Mouse (Mus musculus): Measurements from ENCODE around the gene Pcdh15. TPM values are rescaled to one million over a fixed set of nuclear protein-coding genes. Genes with fewer than 3 reads are reported as not detected.

The Pcdh15 gene
- polyA plus RNA-seq, 1 experiment from 2014 or later = 2.9 TPM

DNA sequence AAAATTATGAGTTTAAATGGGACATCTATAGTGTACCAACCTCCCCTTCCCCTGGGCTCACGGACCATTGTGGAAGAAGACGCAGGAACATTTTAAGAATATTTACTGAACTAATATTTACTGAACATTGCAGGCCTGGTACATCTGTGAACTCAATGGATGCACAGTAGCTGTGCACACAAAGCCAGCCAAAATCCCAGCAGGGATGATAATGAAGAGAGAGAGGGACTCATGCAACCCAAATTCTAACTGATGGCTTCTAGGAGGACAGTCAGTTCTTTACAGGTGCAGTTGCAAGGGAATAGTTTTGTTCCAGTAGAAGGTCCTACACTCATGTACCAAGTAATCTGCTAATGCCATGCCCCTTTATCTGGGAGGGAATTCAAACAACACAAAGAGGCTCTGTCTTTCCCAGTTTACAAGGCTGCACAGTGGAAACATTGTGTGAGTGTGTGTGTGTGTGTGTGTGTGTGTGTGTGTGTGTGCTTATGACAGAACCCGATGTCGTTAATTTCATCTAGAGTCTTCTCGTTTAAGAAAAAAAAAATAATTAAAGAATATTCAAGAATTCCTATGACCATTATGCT, 475.7 kb downstream of the Pcdh15 start:
- H3K4me2 ChIP-seq (replicated peaks) = no peak overlapping the region
- WGBS = 87% methylated on average over 5 of the region's 5 CpGs
- no peak overlapping the region for H3K27ac ChIP-seq (replicated peaks)
- no peak overlapping the region for H3K4me3 ChIP-seq (replicated peaks)
- no peaks in the 10 kb centered on the region for H3K36me3 ChIP-seq
- H3K9ac ChIP-seq = no peak overlapping the region
- no peaks in the 10 kb centered on the region for H3K27me3 ChIP-seq
- no peaks in the 10 kb centered on the region for H3K9me3 ChIP-seq (replicated peaks)
- H3K4me1 ChIP-seq = no peaks in the 10 kb centered on the region
- no peak for ATAC-seq (ENCODE audit: insufficient number of reproducible peaks, low FRiP score, low TSS enrichment, low read depth)

DNA sequence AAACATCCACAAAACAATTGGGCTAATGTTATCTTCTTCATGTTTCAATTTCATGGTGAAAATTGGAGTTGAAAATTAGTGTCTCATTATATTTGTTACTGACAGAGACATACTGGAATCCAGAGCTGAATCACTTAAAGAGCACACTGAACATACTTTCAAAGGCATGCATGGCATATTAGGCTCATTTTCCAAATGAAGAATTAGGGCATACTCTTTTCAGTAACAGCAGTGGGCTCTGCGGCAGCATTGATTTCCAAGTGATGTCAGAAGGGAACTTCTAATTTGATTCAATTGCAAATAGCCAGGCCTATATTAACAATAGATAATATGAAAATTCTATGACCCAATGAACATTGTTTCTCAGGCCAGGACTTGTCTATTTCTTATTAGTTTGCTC, 568.4 kb downstream of the Pcdh15 start:
- 72% methylated on average over 1 of the region's 1 CpGs for WGBS
- no peak for ATAC-seq (ENCODE audit: insufficient number of reproducible peaks, low FRiP score, low TSS enrichment, low read depth)
- Histone ChIP-seq H3K36me3 (no peaks in the 10 kb centered on the region), H3K4me3 (replicated peaks) (no peak overlapping the region), H3K4me2 (replicated peaks) (no peak overlapping the region), H3K9me3 (replicated peaks) (no peaks in the 10 kb centered on the region), H3K4me1 (no peaks in the 10 kb centered on the region), H3K9ac (no peak overlapping the region), H3K27me3 (no peaks in the 10 kb centered on the region), H3K27ac (replicated peaks) (no peak overlapping the region)

GRCm38 (mm10) chr10:73700519-73701286, 601.6 kb downstream of the Pcdh15 start:
- Histone ChIP-seq H3K9me3 (replicated peaks) (no peaks in the 10 kb centered on the region), H3K27me3 (no peaks in the 10 kb centered on the region), H3K4me3 (replicated peaks) (no peak overlapping the region), H3K4me2 (replicated peaks) (no peak overlapping the region), H3K9ac (no peak overlapping the region), H3K4me1 (no peaks in the 10 kb centered on the region), H3K36me3 (no peaks in the 10 kb centered on the region), H3K27ac (replicated peaks) (no peak overlapping the region)
- no peak for ATAC-seq (ENCODE audit: insufficient number of reproducible peaks, low FRiP score, low TSS enrichment, low read depth)
- 23% methylated on average over 5 of the region's 5 CpGs for WGBS

DNA sequence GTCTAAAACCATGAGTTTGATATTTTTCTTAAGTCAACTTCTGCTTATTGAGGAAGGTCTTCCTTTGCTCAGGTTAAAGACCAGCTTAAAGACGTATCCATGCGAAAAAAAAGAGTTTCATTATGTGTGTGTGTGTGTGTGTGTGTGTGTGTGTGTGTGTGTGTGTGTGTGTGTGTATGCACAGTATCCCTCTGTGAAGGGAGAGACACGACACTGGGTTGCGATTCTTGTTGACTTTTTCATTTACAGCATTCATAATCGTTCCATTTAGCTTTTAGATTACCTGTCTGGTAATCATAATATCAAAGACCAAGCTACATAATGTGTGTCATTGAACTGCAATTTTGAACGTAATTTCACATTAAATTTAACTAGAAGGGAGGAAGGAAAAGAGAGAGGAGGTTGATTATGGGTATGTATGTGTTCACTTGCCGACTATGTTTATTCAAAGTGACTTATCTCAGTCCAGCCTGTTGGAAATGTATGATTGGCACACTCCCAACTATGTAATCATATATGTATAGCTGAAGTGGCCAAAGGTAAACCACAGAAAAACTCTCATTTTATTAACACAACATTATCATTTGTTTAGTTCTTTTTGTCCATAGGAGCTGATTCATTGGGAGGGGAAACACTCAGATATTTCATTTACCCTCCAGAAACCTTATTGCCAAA, 626.6 kb downstream of the Pcdh15 start:
- Histone ChIP-seq H3K9ac (no peak overlapping the region), H3K36me3 (no peaks in the 10 kb centered on the region), H3K27ac (replicated peaks) (no peak overlapping the region), H3K4me2 (replicated peaks) (no peak overlapping the region), H3K4me1 (no peaks in the 10 kb centered on the region), H3K9me3 (replicated peaks) (no peaks in the 10 kb centered on the region), H3K4me3 (replicated peaks) (no peak overlapping the region), H3K27me3 (no peaks in the 10 kb centered on the region)
- no peak for ATAC-seq (ENCODE audit: insufficient number of reproducible peaks, low FRiP score, low TSS enrichment, low read depth)
- 75% methylated on average over 7 of the region's 7 CpGs for WGBS

GRCm38 (mm10) chr10:73733246-73733645, 634.1 kb downstream of the Pcdh15 start:
- no peaks in the 10 kb centered on the region for H3K4me1 ChIP-seq
- no peak overlapping the region for H3K4me3 ChIP-seq (replicated peaks)
- H3K9ac ChIP-seq = no peak overlapping the region
- no peaks in the 10 kb centered on the region for H3K9me3 ChIP-seq (replicated peaks)
- no peak overlapping the region for H3K27ac ChIP-seq (replicated peaks)
- H3K27me3 ChIP-seq = no peaks in the 10 kb centered on the region
- ATAC-seq (ENCODE audit: insufficient number of reproducible peaks, low FRiP score, low TSS enrichment, low read depth) = no peak
- no peak overlapping the region for H3K4me2 ChIP-seq (replicated peaks)
- H3K36me3 ChIP-seq = no peaks in the 10 kb centered on the region
- 73% methylated on average over 7 of the region's 7 CpGs for WGBS

DNA sequence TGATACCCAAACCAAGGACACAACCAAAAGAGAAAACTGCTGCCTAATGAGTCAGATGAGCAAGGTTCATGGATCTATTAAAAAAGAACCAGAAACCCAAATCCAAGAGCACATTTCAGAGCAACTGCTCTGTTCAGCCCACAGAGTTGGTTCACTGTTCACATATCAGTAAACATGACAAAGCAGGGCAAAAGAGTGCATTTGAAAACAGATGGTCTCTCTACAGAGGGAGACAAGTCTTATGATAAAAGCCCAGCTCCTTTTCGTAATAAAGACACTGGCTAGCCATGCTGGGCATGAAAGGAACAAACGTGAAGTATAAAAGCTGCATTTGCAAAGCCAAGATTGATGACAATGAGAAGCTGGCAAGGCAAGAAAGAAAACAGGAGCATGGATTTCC, 649.9 kb downstream of the Pcdh15 start:
- H3K4me2 ChIP-seq (replicated peaks) = no peak overlapping the region
- no peaks in the 10 kb centered on the region for H3K36me3 ChIP-seq
- no peak for ATAC-seq (ENCODE audit: insufficient number of reproducible peaks, low FRiP score, low TSS enrichment, low read depth)
- H3K27me3 ChIP-seq = no peaks in the 10 kb centered on the region
- H3K9ac ChIP-seq = no peak overlapping the region
- H3K4me3 ChIP-seq (replicated peaks) = no peak overlapping the region
- WGBS = 58% methylated on average over 2 of the region's 2 CpGs
- H3K9me3 ChIP-seq (replicated peaks) = no peaks in the 10 kb centered on the region
- no peaks in the 10 kb centered on the region for H3K4me1 ChIP-seq
- H3K27ac ChIP-seq (replicated peaks) = no peak overlapping the region

DNA sequence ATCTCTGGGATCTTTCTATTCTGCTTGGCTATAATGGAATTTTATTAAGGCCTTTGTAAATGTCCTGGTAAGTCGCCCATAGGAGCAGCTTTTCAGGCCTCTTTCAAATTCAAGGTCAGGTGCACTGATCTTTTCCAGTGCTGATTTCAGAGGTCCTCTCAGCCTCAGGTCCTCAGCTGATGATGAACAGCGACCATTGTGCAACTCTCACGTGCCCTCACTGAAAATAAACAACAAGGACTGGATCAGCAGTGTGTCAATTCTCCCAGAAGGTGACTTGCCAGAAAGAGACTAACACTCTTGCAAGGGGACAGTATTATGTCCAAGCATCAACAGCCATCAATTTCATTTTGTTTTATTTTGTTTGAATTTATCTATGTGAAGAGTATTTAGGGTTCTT, 654.7 kb downstream of the Pcdh15 start:
- no peaks in the 10 kb centered on the region for H3K4me1 ChIP-seq
- no peak overlapping the region for H3K4me3 ChIP-seq (replicated peaks)
- no peaks in the 10 kb centered on the region for H3K27me3 ChIP-seq
- no peak overlapping the region for H3K4me2 ChIP-seq (replicated peaks)
- no peak overlapping the region for H3K9ac ChIP-seq
- no peak overlapping the region for H3K27ac ChIP-seq (replicated peaks)
- no peaks in the 10 kb centered on the region for H3K36me3 ChIP-seq
- H3K9me3 ChIP-seq (replicated peaks) = no peaks in the 10 kb centered on the region
- WGBS = 57% methylated on average over 3 of the region's 3 CpGs
- no peak for ATAC-seq (ENCODE audit: insufficient number of reproducible peaks, low FRiP score, low TSS enrichment, low read depth)

GRCm38 (mm10) chr10:73782945-73783344, 683.8 kb downstream of the Pcdh15 start:
- H3K36me3 ChIP-seq = no peaks in the 10 kb centered on the region
- no peaks in the 10 kb centered on the region for H3K27me3 ChIP-seq
- H3K27ac ChIP-seq (replicated peaks) = no peak overlapping the region
- no peaks in the 10 kb centered on the region for H3K9me3 ChIP-seq (replicated peaks)
- no peak for ATAC-seq (ENCODE audit: insufficient number of reproducible peaks, low FRiP score, low TSS enrichment, low read depth)
- H3K4me1 ChIP-seq = no peaks in the 10 kb centered on the region
- WGBS = 42% methylated on average over 4 of the region's 4 CpGs
- no peak overlapping the region for H3K4me3 ChIP-seq (replicated peaks)
- H3K9ac ChIP-seq = no peak overlapping the region
- no peak overlapping the region for H3K4me2 ChIP-seq (replicated peaks)

- no peak overlapping the region for H3K4me2 ChIP-seq (replicated peaks)
- no peak overlapping the region for H3K27ac ChIP-seq (replicated peaks)
- H3K4me3 ChIP-seq (replicated peaks) = no peak overlapping the region
- H3K27me3 ChIP-seq = no peaks in the 10 kb centered on the region
- ATAC-seq (ENCODE audit: insufficient number of reproducible peaks, low FRiP score, low TSS enrichment, low read depth) = no peak
- WGBS = 73% methylated on average over 3 of the region's 3 CpGs
- no peak overlapping the region for H3K9ac ChIP-seq
- H3K9me3 ChIP-seq (replicated peaks) = no peaks in the 10 kb centered on the region
- no peaks in the 10 kb centered on the region for H3K4me1 ChIP-seq
- no peaks in the 10 kb centered on the region for H3K36me3 ChIP-seq
These were observed 689.0 kb downstream of the Pcdh15 start for GRCm38 (mm10) chr10:73788163-73788562.

- H3K4me2 ChIP-seq (replicated peaks) = no peak overlapping the region
- H3K9me3 ChIP-seq (replicated peaks) = no peaks in the 10 kb centered on the region
- H3K36me3 ChIP-seq = no peaks in the 10 kb centered on the region
- no peaks in the 10 kb centered on the region for H3K4me1 ChIP-seq
- H3K4me3 ChIP-seq (replicated peaks) = no peak overlapping the region
- no peaks in the 10 kb centered on the region for H3K27me3 ChIP-seq
- H3K27ac ChIP-seq (replicated peaks) = no peak overlapping the region
- no peak for ATAC-seq (ENCODE audit: insufficient number of reproducible peaks, low FRiP score, low TSS enrichment, low read depth)
- WGBS = 83% methylated on average over 4 of the region's 4 CpGs
- H3K9ac ChIP-seq = no peak overlapping the region
These were observed 705.9 kb downstream of the Pcdh15 start for GRCm38 (mm10) chr10:73805069-73805468.

GRCm38 (mm10) chr10:73812311-73812710, 713.2 kb downstream of the Pcdh15 start:
- H3K27ac ChIP-seq (replicated peaks) = no peak overlapping the region
- no peaks in the 10 kb centered on the region for H3K36me3 ChIP-seq
- no peaks in the 10 kb centered on the region for H3K9me3 ChIP-seq (replicated peaks)
- H3K4me1 ChIP-seq = no peaks in the 10 kb centered on the region
- WGBS = 73% methylated on average over 8 of the region's 8 CpGs
- no peak overlapping the region for H3K4me3 ChIP-seq (replicated peaks)
- H3K27me3 ChIP-seq = no peaks in the 10 kb centered on the region
- ATAC-seq (ENCODE audit: insufficient number of reproducible peaks, low FRiP score, low TSS enrichment, low read depth) = no peak
- H3K9ac ChIP-seq = no peak overlapping the region
- H3K4me2 ChIP-seq (replicated peaks) = no peak overlapping the region

Data from embryonic facial prominence, embryonic 15.5 days (tissue).